Mouse (Mus musculus) cerebellum, adult 2 months (tissue): ENCODE results near the gene Sox1. TPM values are rescaled to one million over a fixed set of nuclear protein-coding genes. Genes with fewer than 3 reads are reported as not detected.

Experiments used
- DNase-seq, 2 experiments: peaks; one replicate each; pipeline ENCODE4 v3.0.0; 2021
- H3K27ac ChIP-seq: fragments of 200-500 bp; 2 replicates; pipeline ENCODE4 v1.5.1; 2012; ENCODE audit warnings: low read length, control low read depth, inconsistent platforms; ENCODE audit not compliant: insufficient read depth
- H3K27me3 ChIP-seq: fragments of 200-500 bp; 2 replicates; pipeline ENCODE4 v1.6.1; 2012; ENCODE audit warnings: inconsistent platforms, mild to moderate bottlenecking, low read length, moderate library complexity; ENCODE audit not compliant: control insufficient read depth, insufficient read depth
- H3K4me1 ChIP-seq: fragments of 200-500 bp; 2 replicates; pipeline ENCODE4 v1.6.1; 2011; ENCODE audit warnings: low read length; ENCODE audit not compliant: control insufficient read depth, insufficient read depth
- H3K4me3 ChIP-seq: fragments of 200-500 bp; replicated peaks from 2 replicates; pipeline ENCODE3; 2011; ENCODE audit warnings: mild to moderate bottlenecking, low read depth, low read length, control low read depth; ENCODE audit not compliant: insufficient read depth
- CTCF ChIP-seq: fragments of 200-500 bp; IDR thresholded peaks from 2 replicates; pipeline ENCODE4 v1.5.1; 2011; ENCODE audit warnings: low read depth, mild to moderate bottlenecking, control low read depth, low read length, moderate library complexity, borderline replicate concordance; ENCODE audit not compliant: insufficient read depth
- POLR2A ChIP-seq: fragments of 200-500 bp; IDR thresholded peaks from 2 replicates; pipeline ENCODE4 v1.6.1; 2011; ENCODE audit warnings: low read length, control low read depth, borderline replicate concordance; ENCODE audit not compliant: insufficient read depth
- WGBS: fragments of 180-500 bp; shearing (Covaris S2); methylation state at CpG from one replicate; pipeline ENCODE4 v1.1.7; 2018; 5-methylcytosine and 5-hydroxymethylcytosine counted together
- polyA plus RNA-seq: library from polyadenylated mRNA; depleted of rRNA; stranded (reverse); fragments of >200 nt; gene quantifications from 2 replicates; pipeline ENCODE4 v1.2.3, GENCODE M21; 2012; rRNA removed

The Sox1 gene
- polyA plus RNA-seq, result 8.2 and 8.7 TPM in 2 replicates

- peaks cover 9% of the 10 kb centered on the region; the same call in 1 of the 2 replicates for H3K27me3 ChIP-seq
- TF ChIP-seq CTCF (no peak), POLR2A (no peak)
- peak within 1 kb of the TSS; percentile 49 for H3K4me3 ChIP-seq
- no peak within 1 kb of the TSS for H3K27ac ChIP-seq
- under 1% methylated on average over 84 of the region's 89 CpGs for WGBS
- peak in 1 of 2 experiments; percentile 48 for DNase-seq
- H3K4me1 ChIP-seq, result no peaks in the 10 kb centered on the region
These were observed at the start of gene Sox1 for GRCm38 (mm10) chr8:12395071-12396031. TSS of gene Sox1 (plus strand) at chr8:12395295.

- DNase-seq, result no peak
- H3K27me3 ChIP-seq, result no peaks in the 10 kb centered on the region
- H3K4me1 ChIP-seq, result no peaks in the 10 kb centered on the region
- no peak overlapping the region for H3K27ac ChIP-seq
- H3K4me3 ChIP-seq, result no peak overlapping the region
- no peak for TF ChIP-seq CTCF
- TF ChIP-seq POLR2A, result no peak
- 58% methylated on average over 4 of the region's 4 CpGs for WGBS
These were observed 49.2 kb upstream of the Sox1 start for GRCm38 (mm10) chr8:12345881-12346280.

- Histone ChIP-seq H3K4me1 (no peaks in the 10 kb centered on the region), H3K27me3 (no peaks in the 10 kb centered on the region), H3K4me3 (no peak overlapping the region), H3K27ac (no peak overlapping the region)
- WGBS, result 23% methylated on average over 11 of the region's 11 CpGs
- DNase-seq, result peak in 1 of 2 experiments; percentile 8
- TF ChIP-seq CTCF, result no peak
These were observed 48.2 kb upstream of the Sox1 start for GRCm38 (mm10) chr8:12346870-12347269.

GRCm38 (mm10) chr8:12348306-12348705 is 46.8 kb upstream of the Sox1 start:
- Histone ChIP-seq H3K27me3 (no peaks in the 10 kb centered on the region), H3K27ac (no peak overlapping the region), H3K4me3 (no peak overlapping the region), H3K4me1 (no peaks in the 10 kb centered on the region)
- TF ChIP-seq POLR2A (no peak), CTCF (no peak)
- WGBS, result 81% methylated on average over 1 of the region's 1 CpGs
- no peak for DNase-seq

- 22% methylated on average over 2 of the region's 2 CpGs for WGBS
- TF ChIP-seq CTCF (no peak), POLR2A (no peak)
- H3K27ac ChIP-seq, result no peak overlapping the region
- H3K4me1 ChIP-seq, result no peaks in the 10 kb centered on the region
- H3K27me3 ChIP-seq, result no peaks in the 10 kb centered on the region
- H3K4me3 ChIP-seq, result no peak overlapping the region
- no peak for DNase-seq
These were observed 45.5 kb upstream of the Sox1 start for GRCm38 (mm10) chr8:12349591-12349990.

- DNase-seq, result no peak
- H3K27ac ChIP-seq, result no peak overlapping the region
- H3K4me1 ChIP-seq, result no peaks in the 10 kb centered on the region
- no peak overlapping the region for H3K4me3 ChIP-seq
- TF ChIP-seq CTCF (no peak), POLR2A (no peak)
- H3K27me3 ChIP-seq, result no peaks in the 10 kb centered on the region
These were observed 44.0 kb upstream of the Sox1 start for GRCm38 (mm10) chr8:12351121-12351520.

GRCm38 (mm10) chr8:12354406-12355025 is 40.6 kb upstream of the Sox1 start:
- WGBS, result 45% methylated on average over 10 of the region's 10 CpGs
- no peak overlapping the region for H3K4me3 ChIP-seq
- H3K27me3 ChIP-seq, result no peaks in the 10 kb centered on the region; the same call in 1 of the 2 replicates
- no peak overlapping the region for H3K27ac ChIP-seq
- H3K4me1 ChIP-seq, result no peaks in the 10 kb centered on the region
- no peak for DNase-seq
- no peak for TF ChIP-seq POLR2A
- TF ChIP-seq CTCF, result no peak
